Mouse (Mus musculus) G1E (cell line): Measurements from ENCODE around the gene Spdya.

Source experiments
- CTCF ChIP-seq: IDR thresholded peaks from 2 replicates; pipeline ENCODE4 v1.5.1; 2012; ENCODE audit warnings: low read depth, low read length, inconsistent platforms, mixed read lengths
- GATA1 ChIP-seq: IDR thresholded peaks from 2 replicates; pipeline ENCODE4 v1.6.1; 2012; ENCODE audit warnings: borderline replicate concordance, low read length, inconsistent platforms, mixed read lengths
- POLR2AphosphoS5 ChIP-seq: IDR thresholded peaks from 2 replicates; pipeline ENCODE4 v1.6.1; 2012; ENCODE audit warnings: low read depth, low read length, inconsistent platforms; ENCODE audit not compliant: insufficient replicate concordance
- TAL1 ChIP-seq: conservative IDR thresholded peaks from 2 replicates; pipeline ENCODE4 v1.6.1; 2012; ENCODE audit warnings: low read depth, low read length, inconsistent platforms, mixed read lengths

- TF ChIP-seq CTCF (no peak), POLR2AphosphoS5 (no peak), GATA1 (no peak), TAL1 (no peak)
Observed at GRCm38 (mm10) chr17:71548586-71548985, 3.3 kb upstream of the Spdya start.
